Mouse (Mus musculus) MEL (cell line): ENCODE data around the gene Rdh12. TPM values are rescaled to one million over a fixed set of nuclear protein-coding genes. Genes with fewer than 3 reads are reported as not detected.
A peak's percentile ranks its signal among the peaks of the same experiment; 100 is the strongest.

Source experiments
- DNase-seq: peaks from one replicate; pipeline ENCODE4 v3.0.0; 2011; ENCODE audit warnings: low read depth, low spot score
- H3K27ac ChIP-seq: 2 replicates; pipeline ENCODE4 v1.5.1; 2012; ENCODE audit warnings: low read depth, mild to moderate bottlenecking, control low read depth, low read length, moderate library complexity; ENCODE audit not compliant: control insufficient read depth
- H3K27me3 ChIP-seq, 2 experiments: fragments of 150-350 bp in 1 of 2; sonication (generic) in 1 of 2; 2 replicates each; pipeline ENCODE4 v1.6.1; 2012; ENCODE audit warnings: low read length in 2 of 2, mild to moderate bottlenecking in 2 of 2, improper control_type of control experiment in 1 of 2, moderate library complexity in 1 of 2; ENCODE audit not compliant: insufficient read depth in 2 of 2, control insufficient read depth in 1 of 2
- H3K36me3 ChIP-seq, 2 experiments: 2 replicates each; pipeline ENCODE4 v1.6.1; 2012 to 2014; ENCODE audit warnings: low read length in 2 of 2, improper control_type of control experiment in 1 of 2, inconsistent platforms in 1 of 2, mild to moderate bottlenecking in 1 of 2; ENCODE audit not compliant: insufficient read depth in 2 of 2, control insufficient read depth in 1 of 2
- H3K4me1 ChIP-seq, 2 experiments: fragments of 150-350 bp in 1 of 2; sonication (generic) in 1 of 2; 2 replicates each; pipeline ENCODE4 v1.6.1; 2012; ENCODE audit warnings: low read length in 2 of 2, improper control_type of control experiment in 1 of 2, mild to moderate bottlenecking in 1 of 2; ENCODE audit not compliant: insufficient read depth in 2 of 2, control insufficient read depth in 1 of 2
- H3K4me3 ChIP-seq, 2 experiments: fragments of 150-350 bp in 1 of 2; sonication (generic) in 1 of 2; 2 replicates each; pipeline ENCODE4 v1.5.1; 2012; ENCODE audit warnings: low read depth in 2 of 2, low read length in 2 of 2, mild to moderate bottlenecking in 2 of 2, moderate library complexity in 2 of 2, control low read depth in 1 of 2, improper control_type of control experiment in 1 of 2; ENCODE audit not compliant: control insufficient read depth in 1 of 2, insufficient read depth in 1 of 2
- H3K79me2 ChIP-seq: 2 replicates; pipeline ENCODE4 v1.6.1; 2012; ENCODE audit warnings: mild to moderate bottlenecking, low read length, moderate library complexity; ENCODE audit not compliant: control insufficient read depth, poor library complexity, insufficient read depth
- H3K9ac ChIP-seq: 2 replicates; pipeline ENCODE4 v1.6.1; 2012; ENCODE audit warnings: low read depth, mild to moderate bottlenecking, control low read depth, low read length, moderate library complexity; ENCODE audit not compliant: control insufficient read depth, poor library complexity, severe bottlenecking
- H3K9me3 ChIP-seq: fragments of 150-350 bp; sonication (generic); replicated peaks from 2 replicates; pipeline ENCODE4 v1.6.1; 2012; ENCODE audit warnings: mild to moderate bottlenecking, low read length, improper control_type of control experiment, moderate library complexity; ENCODE audit not compliant: insufficient read depth
- CHD2 ChIP-seq: IDR thresholded peaks from 2 replicates; pipeline ENCODE4 v1.6.1; 2011; ENCODE audit warnings: low read length, improper control_type of control experiment
- CTCF ChIP-seq, 3 experiments: IDR thresholded peaks in 2 of 3; conservative IDR thresholded peaks in 1 of 3; 2 replicates each; pipeline ENCODE4 v1.5.1; 2011 to 2012; ENCODE audit warnings: low read length in 3 of 3, low read depth in 2 of 3, mild to moderate bottlenecking in 2 of 3, improper control_type of control experiment in 1 of 3, inconsistent platforms in 1 of 3, mixed read lengths in 1 of 3, moderate library complexity in 1 of 3; ENCODE audit not compliant: control insufficient read depth in 1 of 3, insufficient read depth in 1 of 3, poor library complexity in 1 of 3, severe bottlenecking in 1 of 3
- E2F4 ChIP-seq: IDR thresholded peaks from 2 replicates; pipeline ENCODE4 v1.6.1; 2011; ENCODE audit warnings: low read depth, low read length, improper control_type of control experiment, borderline replicate concordance
- GABPA ChIP-seq: IDR thresholded peaks from 2 replicates; pipeline ENCODE4 v1.6.1; 2012; ENCODE audit warnings: low read depth, mild to moderate bottlenecking, inconsistent platforms, low read length, improper control_type of control experiment, moderate library complexity
- GATA1 ChIP-seq: IDR thresholded peaks from 2 replicates; pipeline ENCODE4 v1.6.1; 2011; ENCODE audit warnings: low read depth, low read length, improper control_type of control experiment
- HCFC1 ChIP-seq: IDR thresholded peaks from 2 replicates; pipeline ENCODE4 v1.6.1; 2012; ENCODE audit warnings: low read depth, mild to moderate bottlenecking, inconsistent platforms, low read length, improper control_type of control experiment, moderate library complexity
- JUND ChIP-seq: IDR thresholded peaks from 2 replicates; pipeline ENCODE4 v1.6.1; 2011; ENCODE audit warnings: low read depth, mild to moderate bottlenecking, improper control_type of control experiment, low read length
- KAT2A ChIP-seq: conservative IDR thresholded peaks from 2 replicates; pipeline ENCODE4 v1.6.1; 2012; ENCODE audit warnings: low read depth, low read length, improper control_type of control experiment, inconsistent platforms
- MAFK ChIP-seq: IDR thresholded peaks from 2 replicates; pipeline ENCODE4 v1.6.1; 2011; ENCODE audit warnings: low read depth, mild to moderate bottlenecking, low read length, improper control_type of control experiment, borderline replicate concordance
- MAZ ChIP-seq: IDR thresholded peaks from 2 replicates; pipeline ENCODE4 v1.6.1; 2012; ENCODE audit warnings: low read depth, mild to moderate bottlenecking, inconsistent platforms, low read length, improper control_type of control experiment
- NELFE ChIP-seq: IDR thresholded peaks from 2 replicates; pipeline ENCODE4 v1.6.1; 2011; ENCODE audit warnings: low read depth, low read length, improper control_type of control experiment
- POLR2AphosphoS2 ChIP-seq: IDR thresholded peaks from 2 replicates; pipeline ENCODE4 v1.6.1; 2011; ENCODE audit warnings: low read length, improper control_type of control experiment
- RAD21 ChIP-seq: IDR thresholded peaks from 2 replicates; pipeline ENCODE4 v1.6.1; 2011; ENCODE audit warnings: mild to moderate bottlenecking, low read depth, low read length, improper control_type of control experiment
- RCOR1 ChIP-seq: IDR thresholded peaks from 2 replicates; pipeline ENCODE4 v1.6.1; 2012; ENCODE audit warnings: low read depth, mild to moderate bottlenecking, inconsistent platforms, low read length, improper control_type of control experiment
- SIN3A ChIP-seq: IDR thresholded peaks from 2 replicates; pipeline ENCODE4 v1.6.1; 2012; ENCODE audit warnings: low read length, improper control_type of control experiment, inconsistent platforms
- SMC3 ChIP-seq: IDR thresholded peaks from 2 replicates; pipeline ENCODE4 v1.6.1; 2011; ENCODE audit warnings: low read depth, low read length, improper control_type of control experiment
- TCF12 ChIP-seq: IDR thresholded peaks from 2 replicates; pipeline ENCODE4 v1.6.1; 2014; ENCODE audit warnings: low read depth, mild to moderate bottlenecking, inconsistent platforms, low read length, improper control_type of control experiment, moderate library complexity
- UBTF ChIP-seq: IDR thresholded peaks from 2 replicates; pipeline ENCODE4 v1.6.1; 2012; ENCODE audit warnings: low read depth, mild to moderate bottlenecking, inconsistent platforms, low read length, improper control_type of control experiment, moderate library complexity, borderline replicate concordance; ENCODE audit not compliant: insufficient read depth
- polyA plus RNA-seq, 2 experiments: library from polyadenylated mRNA; stranded (reverse) in 1 of 2; unstranded in 1 of 2; fragments of >175 nt in 1 of 2; fragments of >200 nt in 1 of 2; gene quantifications; 2 replicates each; pipeline versions ENCODE4 v1.2.1 to v1.2.4; 2012; ENCODE audit warnings: low replicate concordance in 2 of 2, low read depth in 1 of 2; ENCODE audit not compliant: insufficient read length in 2 of 2, insufficient read depth in 1 of 2, missing spikeins in 1 of 2
- total RNA-seq: library from RNA; depleted of rRNA; stranded (reverse); fragments of 300-350 nt; gene quantifications from 2 replicates; pipeline ENCODE4 v1.2.3, GENCODE M21; 2012; rRNA removed

The Rdh12 gene
- total RNA-seq (0.15 and 0.29 TPM in 2 replicates), polyA plus RNA-seq (under 1 TPM in 1 of 2 experiments, not detected in 1; 0.35 TPM)

- DNase-seq = peak; percentile 63
- no peak within 1 kb of the TSS for H3K27ac ChIP-seq
- H3K4me1 ChIP-seq = peaks cover 5 to 9% of the 10 kb centered on the region in 2 experiments; a peak in 3 of 4 replicates
- no peaks in the 10 kb centered on the region for H3K9me3 ChIP-seq
- no peaks in the 10 kb centered on the region; a peak in 1 of 4 replicates for H3K27me3 ChIP-seq
- no peak within 1 kb of the TSS for H3K9ac ChIP-seq
- no peaks in the 10 kb centered on the region for H3K79me2 ChIP-seq
- no peaks in the 10 kb centered on the region; a peak in 2 of 4 replicates for H3K36me3 ChIP-seq
- TF ChIP-seq CTCF (IDR thresholded peaks at IDR 0.05 in 2 of 3, conservative IDR thresholded peaks at IDR 0.05 in 1 of 3; ENCODE audit: control insufficient read depth in 1 of 3, insufficient read depth in 1 of 3, low read depth in 2 of 3, low read length in 3 of 3, poor library complexity in 1 of 3, severe bottlenecking in 1 of 3) (no peak), NELFE (no peak), MAZ (0 out of 2 replicates have a peak, but pooled peaks have one; percentile 30), TCF12 (0 out of 2 replicates have a peak, but pooled peaks have one; percentile 19), SIN3A (peak; percentile 40; the same call in 1 of the 2 replicates), POLR2AphosphoS2 (no peak), HCFC1 (peak; percentile 93), KAT2A (peak; percentile 52), RCOR1 (0 out of 2 replicates have a peak, but pooled peaks have one; percentile 30)
- H3K4me3 ChIP-seq = peak within 1 kb of the TSS; percentile 55 to 74
Observed at GRCm38 (mm10) chr12:79208703-79209464, at the start of gene Rdh12. Rdh12 (plus strand) TSS chr12:79208914.

GRCm38 (mm10) chr12:79162876-79163275, 45.8 kb upstream of the Rdh12 start:
- Histone ChIP-seq H3K27me3 (no peaks in the 10 kb centered on the region), H3K4me1 (no peaks in the 10 kb centered on the region), H3K9me3 (no peaks in the 10 kb centered on the region), H3K4me3 (no peak overlapping the region), H3K9ac (no peak overlapping the region), H3K27ac (no peak overlapping the region), H3K36me3 (peaks cover 0 to 32% of the 10 kb centered on the region in 2 experiments; a peak in 2 of 4 replicates), H3K79me2 (no peaks in the 10 kb centered on the region)
- TF ChIP-seq MAFK (peak; percentile 72; the same call in 1 of the 2 replicates), RAD21 (no peak), HCFC1 (no peak), E2F4 (no peak)
- no peak for DNase-seq

GRCm38 (mm10) chr12:79169173-79169572, 39.5 kb upstream of the Rdh12 start:
- H3K9me3 ChIP-seq = no peaks in the 10 kb centered on the region
- peaks cover 9 to 10% of the 10 kb centered on the region in 2 experiments for H3K4me1 ChIP-seq
- H3K4me3 ChIP-seq = no peak overlapping the region
- H3K9ac ChIP-seq = no peak overlapping the region
- H3K36me3 ChIP-seq = peaks cover 11 to 19% of the 10 kb centered on the region in 2 experiments
- DNase-seq = peak; percentile 18
- peaks cover 21% of the 10 kb centered on the region for H3K79me2 ChIP-seq
- TF ChIP-seq CHD2 (no peak), JUND (no peak), GATA1 (no peak), SMC3 (peak; percentile 30; the same call in 1 of the 2 replicates), RAD21 (0 out of 2 replicates have a peak, but pooled peaks have one; percentile 3), CTCF (IDR thresholded peaks at IDR 0.05 in 2 of 3, conservative IDR thresholded peaks at IDR 0.05 in 1 of 3; ENCODE audit: control insufficient read depth in 1 of 3, insufficient read depth in 1 of 3, low read depth in 2 of 3, low read length in 3 of 3, poor library complexity in 1 of 3, severe bottlenecking in 1 of 3) (peak in 1 of 3 experiments; percentile 37; a peak in 2 of 6 replicates), UBTF (no peak), GABPA (no peak)
- H3K27me3 ChIP-seq = no peaks in the 10 kb centered on the region
- no peak overlapping the region for H3K27ac ChIP-seq
